In genomic region chr8:95806461-95807191, GRCm38 (mm10) we compare ENCODE assay signal across 8 mouse cellular contexts. TPM values are rescaled to one million over a fixed set of nuclear protein-coding genes. Genes with fewer than 3 reads are reported as not detected.
DNase-seq lines count a peak whose midpoint lies in the region; ATAC-seq and TF ChIP-seq lines count a peak whose summit lies in the region.

No protein-coding gene starts in this region.

- peak overlapping the region; percentile 94 for H3K4me3 ChIP-seq in forebrain, postnatal 0 days (ENCODE audit: low read depth, low read length)
- H3K4me3 ChIP-seq in limb, embryonic 10.5 days = peak overlapping the region; percentile 99

- H3K9ac ChIP-seq in forebrain, postnatal 0 days = peak overlapping the region; percentile 94

- 1% methylated on average over 67 of the region's 69 CpGs for WGBS in forebrain, postnatal 0 days
- WGBS in limb, embryonic 10.5 days = under 1% methylated on average over 68 of the region's 69 CpGs

- H3K9me3 ChIP-seq in forebrain, postnatal 0 days (ENCODE audit: low read length) = no peaks in the 10 kb centered on the region
- H3K9me3 ChIP-seq in limb, embryonic 10.5 days (replicated peaks) = no peaks in the 10 kb centered on the region

- no peak for TF ChIP-seq CTCF in forebrain, postnatal 0 days (IDR thresholded peaks at IDR 0.05; ENCODE audit: low read depth)

- peak overlapping the region; percentile 89 for H3K4me2 ChIP-seq in forebrain, postnatal 0 days (ENCODE audit: low read depth)

- H3K4me1 ChIP-seq in forebrain, postnatal 0 days (ENCODE audit: insufficient read depth) = peaks cover 8% of the 10 kb centered on the region
- H3K4me1 ChIP-seq in limb, embryonic 10.5 days = peaks cover 11% of the 10 kb centered on the region

- ATAC-seq in cerebellum, adult (ENCODE audit: insufficient number of reproducible peaks, low FRiP score, low TSS enrichment) = no peak
- ATAC-seq in forebrain, postnatal 0 days = no peak

- H3K36me3 ChIP-seq in forebrain, postnatal 0 days (ENCODE audit: insufficient read depth) = no peaks in the 10 kb centered on the region
- peaks cover 31% of the 10 kb centered on the region for H3K36me3 ChIP-seq in limb, embryonic 10.5 days

- peak; percentile 49 for DNase-seq in cerebellum, adult 9-10 months
- DNase-seq in urinary bladder, adult 18-20 months (ENCODE audit: low spot score in 2 of 2) = peak; percentile 2 to 21
- DNase-seq in urinary bladder, postnatal 10 days (ENCODE audit: low spot score) = no peak
- no peak for DNase-seq in forebrain, postnatal 0 days
- peak; percentile 61 for DNase-seq in limb, embryonic 10.5 days (ENCODE audit: low spot score)
- peak; percentile 48 for DNase-seq in naive thymus-derived CD4-positive, alpha-beta T cell, adult 2 months (ENCODE audit: low read depth)
- peak; percentile 74 for DNase-seq in thymus, postnatal 25 days

- peak overlapping the region; percentile 88 for H3K27ac ChIP-seq in forebrain, postnatal 0 days (ENCODE audit: low read depth, low read length)
- peak overlapping the region; percentile 99 for H3K27ac ChIP-seq in limb, embryonic 10.5 days

- no peaks in the 10 kb centered on the region for H3K27me3 ChIP-seq in forebrain, postnatal 0 days (ENCODE audit: insufficient read depth, low read length)
- no peaks in the 10 kb centered on the region for H3K27me3 ChIP-seq in limb, embryonic 10.5 days (ENCODE audit: low read depth, poor library complexity, severe bottlenecking)

RNA-seq across cellular contexts. Expression of gene Cnot1, which starts 0.6 kb away (rescaled TPM):
- 132 and 143 TPM in 2 replicates for total RNA-seq in forebrain, postnatal 0 days (2014; rRNA removed)
- polyA plus RNA-seq in forebrain, postnatal 0 days (2015; fragmentation: Nextera tagmentation; extraction: Ambion mirVana) = 19.0 and 25.0 TPM in 2 replicates
- 107 and 119 TPM in 2 replicates for polyA plus RNA-seq in limb, embryonic 10.5 days (2016; fragmentation: Nextera tagmentation; extraction: Ambion mirVana)

RNA-seq across cellular contexts. Expression of gene Sap18b, which starts 18.5 kb away (rescaled TPM):
- 67.4 and 77.0 TPM in 2 replicates for total RNA-seq in forebrain, postnatal 0 days (2014; rRNA removed)
- polyA plus RNA-seq in forebrain, postnatal 0 days (2015; fragmentation: Nextera tagmentation; extraction: Ambion mirVana) = 305 and 352 TPM in 2 replicates
- polyA plus RNA-seq in limb, embryonic 10.5 days (2016; fragmentation: Nextera tagmentation; extraction: Ambion mirVana) = 387 and 427 TPM in 2 replicates

RNA-seq across cellular contexts. Expression of gene Slc38a7, which starts 46.7 kb away (rescaled TPM):
- total RNA-seq in forebrain, postnatal 0 days (2014; rRNA removed) = 37.9 and 50.4 TPM in 2 replicates
- 24.6 and 28.5 TPM in 2 replicates for polyA plus RNA-seq in forebrain, postnatal 0 days (2015; fragmentation: Nextera tagmentation; extraction: Ambion mirVana)
- polyA plus RNA-seq in limb, embryonic 10.5 days (2016; fragmentation: Nextera tagmentation; extraction: Ambion mirVana) = 14.7 and 17.9 TPM in 2 replicates

Comparison
In these comparisons a context has a peak if more than half of its experiments do, and no peak if none do; other contexts are left out.
1. DNase-seq: peak in cerebellum, adult 9-10 months (single experiment), urinary bladder, adult 18-20 months (2 of 2), limb, embryonic 10.5 days (single experiment), naive thymus-derived CD4-positive, alpha-beta T cell, adult 2 months (single experiment) and thymus, postnatal 25 days (single experiment); none in urinary bladder, postnatal 10 days (single experiment) and forebrain, postnatal 0 days (single experiment).